ENCODE assay signal across 18 mouse cellular contexts in the genomic region with DNA sequence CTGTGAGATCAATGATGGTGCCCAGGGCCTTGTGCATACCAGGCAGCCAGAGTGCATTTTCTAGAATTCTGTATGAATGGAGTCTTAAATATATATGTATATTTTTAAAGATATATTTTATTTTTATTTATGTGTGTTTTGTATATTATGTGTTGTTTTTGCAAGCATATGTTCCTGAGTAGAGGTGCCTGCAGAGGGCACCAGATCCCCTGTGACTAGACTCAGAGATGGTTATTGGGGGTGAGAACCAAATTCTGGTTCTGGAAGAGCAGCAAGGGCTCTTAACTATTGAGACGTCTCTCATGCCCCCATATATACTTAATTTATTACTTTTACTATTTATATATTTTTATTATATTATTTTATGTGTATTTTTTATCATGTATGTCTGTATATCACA. TPM values are rescaled to one million over a fixed set of nuclear protein-coding genes. Genes with fewer than 3 reads are reported as not detected.
"Had no signal": no experiment of that assay in that cellular context is flagged by ENCODE, and none has a peak within 500 bp of the region (broad histone marks: within the 10 kb centered on the region; RNA-seq: fewer than 3 reads in every experiment).

No protein-coding gene starts in this region.

- H3K27me3 ChIP-seq: limb, embryonic 15.5 days; liver, embryonic 13.5 days; midbrain, embryonic 12.5 days had no signal

- H3K4me3 ChIP-seq: left cerebral cortex, adult 2 months; limb, embryonic 15.5 days; liver, embryonic 13.5 days; midbrain, embryonic 12.5 days had no signal

- H3K36me3 ChIP-seq: limb, embryonic 15.5 days; liver, embryonic 13.5 days; midbrain, embryonic 12.5 days had no signal

- H3K4me1 ChIP-seq: limb, embryonic 15.5 days; midbrain, embryonic 12.5 days had no signal

- DNase-seq: kidney, adult 11 months; kidney, postnatal 10 days; kidney, postnatal 4 days; liver, embryonic 13.5 days; lung, adult 18-20 months; right cerebral cortex, postnatal 14 days had no signal

- H3K27ac ChIP-seq: left cerebral cortex, adult 2 months; limb, embryonic 15.5 days; liver, embryonic 13.5 days; midbrain, embryonic 12.5 days had no signal

- H3K9me3 ChIP-seq: limb, embryonic 15.5 days; liver, embryonic 13.5 days; midbrain, embryonic 12.5 days had no signal

- H3K9ac ChIP-seq: limb, embryonic 15.5 days; liver, embryonic 13.5 days; midbrain, embryonic 12.5 days had no signal

- H3K4me2 ChIP-seq: limb, embryonic 15.5 days; liver, embryonic 13.5 days; midbrain, embryonic 12.5 days had no signal

RNA-seq across cellular contexts. Expression of a gene that starts 27.2 kb away (rescaled TPM):
- total RNA-seq: layer of hippocampus, postnatal 25 days; left cerebral cortex, adult 2 months; left cerebral cortex, postnatal 25 days; megakaryocyte-erythroid progenitor cell, adult 5-6 weeks had no signal
- polyA plus RNA-seq: kidney, embryonic 14.5 days; limb, embryonic 11.5 days; liver, embryonic 13.5 days; lung, embryonic 16.5 days; midbrain, embryonic 12.5 days; midbrain, embryonic 16.5 days; neural tube, embryonic 14.5 days; stomach, embryonic 14.5 days had no signal

RNA-seq across cellular contexts. Expression of a gene that starts 51.8 kb away (rescaled TPM):
- total RNA-seq: megakaryocyte-erythroid progenitor cell, adult 5-6 weeks had no signal
